Mouse (Mus musculus): ENCODE measurements around the gene Ifnar2.

DNA sequence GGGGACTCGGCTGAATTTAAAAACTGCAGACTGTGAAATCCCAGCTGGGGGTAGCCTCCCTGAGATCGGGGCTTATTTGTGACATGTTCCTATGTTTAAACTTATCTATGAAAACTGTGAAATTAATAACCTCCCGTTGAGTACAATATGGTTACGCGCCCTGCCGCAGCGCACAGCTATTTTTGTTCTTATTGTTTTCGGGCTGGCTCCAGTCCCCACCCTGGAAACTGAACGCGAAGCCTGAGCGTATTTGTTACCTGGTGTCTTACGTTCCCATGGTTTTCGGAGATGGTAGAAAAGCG, 24.4 kb upstream of the Ifnar2 start:
- TF ChIP-seq POLR2A (IDR thresholded peaks at IDR 0.05; ENCODE audit: borderline replicate concordance, extremely low read depth, low read depth, low read length) (no peak), CTCF (IDR thresholded peaks at IDR 0.05; ENCODE audit: insufficient read depth, low read length) (no peak)

Measured in lung, adult 2 months (tissue).